Mouse (Mus musculus) adrenal gland, postnatal 4 days (tissue): Measurements from ENCODE around the gene Flt3. TPM values are rescaled to one million over a fixed set of nuclear protein-coding genes. Genes with fewer than 3 reads are reported as not detected.

Source experiments
- DNase-seq, 2 experiments: peaks; one replicate each; pipeline ENCODE4 v3.0.0; 2021 to 2022; ENCODE audit warnings: low spot score in 2 of 2, mixed read lengths in 2 of 2
- total RNA-seq, 2 experiments: library from RNA; stranded (reverse); gene quantifications; 2 replicates each; pipeline ENCODE4 v1.2.3; 2021

Gene Flt3
- total RNA-seq, 2 experiments from 2014 or later: 0.20 to 0.31 TPM

- DNase-seq: no peak
Observed at GRCm38 (mm10) chr5:147417986-147418385, 17.7 kb upstream of the Flt3 start.

- DNase-seq: no peak
Observed at GRCm38 (mm10) chr5:147410585-147410984, 10.3 kb upstream of the Flt3 start.

- no peak for DNase-seq
Observed at GRCm38 (mm10) chr5:147408731-147409130, 8.4 kb upstream of the Flt3 start.

- no peak for DNase-seq
Observed at GRCm38 (mm10) chr5:147406135-147406534, 5.8 kb upstream of the Flt3 start.

GRCm38 (mm10) chr5:147402505-147402904 is 2.2 kb upstream of the Flt3 start:
- DNase-seq: peak in 1 of 2 experiments; percentile 19

GRCm38 (mm10) chr5:147401024-147401423 is 735 bp upstream of the Flt3 start:
- DNase-seq: no peak

GRCm38 (mm10) chr5:147400505-147400979 is 253 bp upstream of the Flt3 start:
- no peak for DNase-seq

GRCm38 (mm10) chr5:147395050-147395449 is 5.2 kb downstream of the Flt3 start:
- DNase-seq: no peak

GRCm38 (mm10) chr5:147392667-147393213 is 7.5 kb downstream of the Flt3 start:
- no peak for DNase-seq

GRCm38 (mm10) chr5:147390772-147391171 is 9.5 kb downstream of the Flt3 start:
- DNase-seq: no peak

GRCm38 (mm10) chr5:147389052-147389451 is 11.2 kb downstream of the Flt3 start:
- DNase-seq: no peak

- DNase-seq: no peak
Observed at GRCm38 (mm10) chr5:147388376-147389008, 11.8 kb downstream of the Flt3 start.

- no peak for DNase-seq
Observed at GRCm38 (mm10) chr5:147386865-147387264, 13.4 kb downstream of the Flt3 start.

- no peak for DNase-seq
Observed at GRCm38 (mm10) chr5:147381396-147381795, 18.9 kb downstream of the Flt3 start.

- no peak for DNase-seq
Observed at GRCm38 (mm10) chr5:147379481-147379880, 20.8 kb downstream of the Flt3 start.

- no peak for DNase-seq
Observed at GRCm38 (mm10) chr5:147370276-147370675, 30.0 kb downstream of the Flt3 start.

GRCm38 (mm10) chr5:147368221-147368620 is 32.1 kb downstream of the Flt3 start:
- no peak for DNase-seq

GRCm38 (mm10) chr5:147365995-147366765 is 34.1 kb downstream of the Flt3 start:
- no peak for DNase-seq

- DNase-seq: no peak
Observed at GRCm38 (mm10) chr5:147363054-147363453, 37.2 kb downstream of the Flt3 start.

- DNase-seq: no peak
Observed at GRCm38 (mm10) chr5:147358481-147358880, 41.8 kb downstream of the Flt3 start.

- DNase-seq: no peak
Observed at GRCm38 (mm10) chr5:147357536-147357935, 42.8 kb downstream of the Flt3 start.
